Comparison of ENCODE assay signal across 25 mouse cellular contexts in the genomic region with DNA sequence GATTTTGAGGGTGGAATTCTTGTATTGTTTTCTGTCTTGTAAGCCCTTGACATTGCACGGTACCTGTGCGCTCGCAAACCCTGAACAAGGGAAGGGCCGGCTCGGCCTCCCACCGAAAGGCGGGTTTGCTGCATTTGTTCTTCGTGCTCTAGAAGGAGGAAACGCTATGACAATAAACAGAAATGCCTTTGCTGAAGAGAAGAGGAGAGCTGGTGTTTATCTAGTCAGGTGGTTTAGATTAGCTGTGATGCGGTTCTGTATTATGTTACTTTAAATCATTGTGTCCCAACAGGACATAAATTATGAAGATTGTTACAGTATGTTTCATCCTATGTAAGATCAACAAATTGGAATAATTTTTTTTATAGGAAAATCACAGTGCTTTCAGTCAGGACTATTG. TPM values are rescaled to one million over a fixed set of nuclear protein-coding genes. Genes with fewer than 3 reads are reported as not detected.
DNase-seq lines count a peak whose midpoint lies in the region; ATAC-seq and TF ChIP-seq lines count a peak whose summit lies in the region.
"Had no signal": no experiment of that assay in that cellular context is flagged by ENCODE, and none has a peak within 500 bp of the region (broad histone marks: within the 10 kb centered on the region; RNA-seq: fewer than 3 reads in every experiment).

No protein-coding gene starts in this region.

- no peaks in the 10 kb centered on the region for H3K27me3 ChIP-seq in heart, embryonic 12.5 days (replicated peaks)
- H3K27me3 ChIP-seq in embryonic facial prominence, embryonic 10.5 days (replicated peaks; ENCODE audit: low read depth, poor library complexity, severe bottlenecking) = 0 out of 2 replicates have a peak, but pooled peaks cover 4% of the 10 kb centered on the region
- H3K27me3 ChIP-seq in embryonic facial prominence, embryonic 13.5 days = 0 out of 2 replicates have a peak, but pooled peaks cover 6% of the 10 kb centered on the region
- no peaks in the 10 kb centered on the region for H3K27me3 ChIP-seq in limb, embryonic 12.5 days
- H3K27me3 ChIP-seq: CH12.LX; forebrain, embryonic 12.5 days; hindbrain, embryonic 12.5 days; Patski had no signal

- no peak for DNase-seq in heart, adult 11 months
- peak; percentile 39 for DNase-seq in embryonic facial prominence, embryonic 10.5 days (ENCODE audit: low spot score)
- no peak for DNase-seq in retina, postnatal 1 day
- DNase-seq in gastrocnemius, adult 2 months = no peak
- DNase-seq: adrenal gland, postnatal 14 days; cerebellum, adult 18-20 months; cerebellum, adult 9-11 months; cerebellum, postnatal 36 days; gastrocnemius, postnatal 14 days; heart, postnatal 10 days; heart, postnatal 4 days had no signal

- WGBS in heart, embryonic 12.5 days = 71% methylated on average over 10 of the region's 10 CpGs
- WGBS in embryonic facial prominence, embryonic 10.5 days = 66% methylated on average over 10 of the region's 10 CpGs
- 44% methylated on average over 10 of the region's 10 CpGs for WGBS in embryonic facial prominence, embryonic 13.5 days
- WGBS in limb, embryonic 12.5 days = 58% methylated on average over 10 of the region's 10 CpGs

- intact Hi-C loops in gastrocnemius, adult 2 months (cut with DNase I) = no loop called here

- TF ChIP-seq CTCF in gastrocnemius, adult 2 months (IDR thresholded peaks at IDR 0.05) = no peak

- H3K9me3 ChIP-seq in heart, embryonic 12.5 days (replicated peaks) = no peaks in the 10 kb centered on the region
- no peaks in the 10 kb centered on the region for H3K9me3 ChIP-seq in embryonic facial prominence, embryonic 10.5 days
- H3K9me3 ChIP-seq in embryonic facial prominence, embryonic 13.5 days = no peaks in the 10 kb centered on the region
- no peaks in the 10 kb centered on the region for H3K9me3 ChIP-seq in limb, embryonic 12.5 days
- H3K9me3 ChIP-seq: forebrain, embryonic 12.5 days; hindbrain, embryonic 12.5 days had no signal

- H3K4me3 ChIP-seq in heart, embryonic 12.5 days = no peak overlapping the region
- H3K4me3 ChIP-seq in embryonic facial prominence, embryonic 10.5 days = no peak overlapping the region
- no peak overlapping the region for H3K4me3 ChIP-seq in embryonic facial prominence, embryonic 13.5 days
- H3K4me3 ChIP-seq in limb, embryonic 12.5 days (replicated peaks) = no peak overlapping the region
- H3K4me3 ChIP-seq in gastrocnemius, adult 2 months = no peak overlapping the region
- H3K4me3 ChIP-seq: forebrain, embryonic 12.5 days; hindbrain, embryonic 12.5 days had no signal

- H3K4me1 ChIP-seq in heart, embryonic 12.5 days (replicated peaks) = peaks cover 23% of the 10 kb centered on the region
- peaks cover 52% of the 10 kb centered on the region for H3K4me1 ChIP-seq in embryonic facial prominence, embryonic 10.5 days
- peaks cover 33% of the 10 kb centered on the region for H3K4me1 ChIP-seq in embryonic facial prominence, embryonic 13.5 days
- H3K4me1 ChIP-seq in limb, embryonic 12.5 days (replicated peaks) = peaks cover 38% of the 10 kb centered on the region

- H3K27ac ChIP-seq in heart, embryonic 12.5 days (ENCODE audit: poor library complexity, severe bottlenecking) = no peak overlapping the region
- H3K27ac ChIP-seq in embryonic facial prominence, embryonic 10.5 days (replicated peaks) = peak overlapping the region; percentile 65
- peak overlapping the region; percentile 78 for H3K27ac ChIP-seq in embryonic facial prominence, embryonic 13.5 days
- peak overlapping the region; percentile 71; the same call in 1 of the 2 replicates for H3K27ac ChIP-seq in limb, embryonic 12.5 days
- H3K27ac ChIP-seq in gastrocnemius, adult 2 months = no peak overlapping the region
- H3K27ac ChIP-seq: forebrain, embryonic 12.5 days; hindbrain, embryonic 12.5 days had no signal

- ATAC-seq in heart, embryonic 12.5 days (ENCODE audit: insufficient number of reproducible peaks, low FRiP score) = no peak
- ATAC-seq in embryonic facial prominence, embryonic 13.5 days (ENCODE audit: insufficient number of reproducible peaks, insufficient read depth, low FRiP score, low TSS enrichment, low read depth) = no peak
- no peak for ATAC-seq in limb, embryonic 12.5 days (ENCODE audit: insufficient number of reproducible peaks, insufficient read depth, low FRiP score, low TSS enrichment, low read depth)
- ATAC-seq: activated CD4-positive, CD25-positive, alpha-beta regulatory T cell, adult 4 months; forebrain, embryonic 16.5 days; hindbrain, embryonic 16.5 days; inflammation-experienced regulatory T-cells, adult 6 months; Patski had no signal

- H3K36me3 ChIP-seq in heart, embryonic 12.5 days = no peaks in the 10 kb centered on the region
- H3K36me3 ChIP-seq in embryonic facial prominence, embryonic 10.5 days (replicated peaks) = no peaks in the 10 kb centered on the region
- no peaks in the 10 kb centered on the region for H3K36me3 ChIP-seq in embryonic facial prominence, embryonic 13.5 days
- H3K36me3 ChIP-seq in limb, embryonic 12.5 days = no peaks in the 10 kb centered on the region
- H3K36me3 ChIP-seq: forebrain, embryonic 12.5 days; hindbrain, embryonic 12.5 days had no signal

- H3K9ac ChIP-seq in heart, embryonic 12.5 days = 0 out of 2 replicates have a peak overlapping the region, but pooled peaks have one; percentile 28
- no peak overlapping the region for H3K9ac ChIP-seq in embryonic facial prominence, embryonic 13.5 days
- H3K9ac ChIP-seq in limb, embryonic 12.5 days (replicated peaks) = no peak overlapping the region; the same call in 1 of the 2 replicates
- H3K9ac ChIP-seq: forebrain, embryonic 12.5 days; hindbrain, embryonic 12.5 days had no signal

- no peak overlapping the region for H3K4me2 ChIP-seq in heart, embryonic 12.5 days
- H3K4me2 ChIP-seq in embryonic facial prominence, embryonic 13.5 days = 0 out of 2 replicates have a peak overlapping the region, but pooled peaks have one; percentile 37
- H3K4me2 ChIP-seq in limb, embryonic 12.5 days = no peak overlapping the region
- H3K4me2 ChIP-seq: forebrain, embryonic 12.5 days; hindbrain, embryonic 12.5 days had no signal

RNA-seq across cellular contexts. Expression of a gene that starts 22.9 kb away (rescaled TPM):
- not detected in 2 replicates for polyA plus RNA-seq in heart, embryonic 12.5 days (2016; fragmentation: Nextera tagmentation; extraction: Ambion mirVana)
- not detected in 2 replicates for polyA plus RNA-seq in embryonic facial prominence, embryonic 10.5 days (2016; fragmentation: Nextera tagmentation; extraction: Ambion mirVana)
- not detected in 2 replicates for polyA plus RNA-seq in embryonic facial prominence, embryonic 13.5 days (2015; fragmentation: Nextera tagmentation; extraction: Ambion mirVana)
- 0.15 TPM in 1 of 2 replicates, not detected in the other for polyA plus RNA-seq in limb, embryonic 12.5 days (2016; fragmentation: Nextera tagmentation; extraction: Ambion mirVana)
- total RNA-seq in gastrocnemius, adult 2 months (2021) = under 1 TPM; 0.23 to 0.39 TPM
- total RNA-seq: adrenal gland, adult 18-20 months; adrenal gland, postnatal 14 days; CH12.LX; granulocyte monocyte progenitor cell, adult 5-6 weeks had no signal
- polyA plus RNA-seq: forebrain, embryonic 12.5 days; forebrain, embryonic 16.5 days; heart, embryonic 14.5 days; hindbrain, embryonic 12.5 days; inflammation-experienced regulatory T-cells, adult 6 months had no signal

RNA-seq across cellular contexts. Expression of a gene that starts 34.3 kb away (rescaled TPM):
- polyA plus RNA-seq in heart, embryonic 12.5 days (2016; fragmentation: Nextera tagmentation; extraction: Ambion mirVana) = 60.3 and 60.8 TPM in 2 replicates
- 36.3 and 43.7 TPM in 2 replicates for polyA plus RNA-seq in embryonic facial prominence, embryonic 10.5 days (2016; fragmentation: Nextera tagmentation; extraction: Ambion mirVana)
- 44.3 and 61.4 TPM in 2 replicates for polyA plus RNA-seq in embryonic facial prominence, embryonic 13.5 days (2015; fragmentation: Nextera tagmentation; extraction: Ambion mirVana)
- polyA plus RNA-seq in limb, embryonic 12.5 days (2016; fragmentation: Nextera tagmentation; extraction: Ambion mirVana) = 42.0 and 46.8 TPM in 2 replicates
- 10 to 100 TPM; 18.2 to 25.7 TPM for total RNA-seq in gastrocnemius, adult 2 months (2021)

RNA-seq across cellular contexts. Expression of a gene that starts 47.0 kb away (rescaled TPM):
- 63.7 and 67.4 TPM in 2 replicates for polyA plus RNA-seq in heart, embryonic 12.5 days (2016; fragmentation: Nextera tagmentation; extraction: Ambion mirVana)
- polyA plus RNA-seq in embryonic facial prominence, embryonic 10.5 days (2016; fragmentation: Nextera tagmentation; extraction: Ambion mirVana) = 65.1 and 68.0 TPM in 2 replicates
- polyA plus RNA-seq in embryonic facial prominence, embryonic 13.5 days (2015; fragmentation: Nextera tagmentation; extraction: Ambion mirVana) = 109 and 110 TPM in 2 replicates
- 94.1 and 95.8 TPM in 2 replicates for polyA plus RNA-seq in limb, embryonic 12.5 days (2016; fragmentation: Nextera tagmentation; extraction: Ambion mirVana)
- total RNA-seq in gastrocnemius, adult 2 months (2021) = 10 to 100 TPM; 33.3 to 34.4 TPM

Comparison
In these comparisons a context has a peak if more than half of its experiments do, and no peak if none do; other contexts are left out.
1. H3K27ac ChIP-seq: peak in embryonic facial prominence, embryonic 10.5 days (single experiment), embryonic facial prominence, embryonic 13.5 days (single experiment) and limb, embryonic 12.5 days (single experiment); none in heart, embryonic 12.5 days (single experiment) and gastrocnemius, adult 2 months (single experiment).